Mouse (Mus musculus) v-Abl transformed pro-B cells (cell line): ENCODE data around the gene Zfp799.
"Not testable (repeated sequence)": the region's sequence is repeated elsewhere in the genome, so short reads cannot be mapped to it uniquely, and the experiment has no call there.

Experiments used
- in situ Hi-C, 2 experiments: fragments of 400-800 bp; cut with MboI; formaldehyde crosslinking; loops; one replicate each; pipeline ENCODE4 v1.15.1; 2025; ENCODE audit not compliant: unreplicated experiment in 2 of 2

Zfp799 gene

DNA sequence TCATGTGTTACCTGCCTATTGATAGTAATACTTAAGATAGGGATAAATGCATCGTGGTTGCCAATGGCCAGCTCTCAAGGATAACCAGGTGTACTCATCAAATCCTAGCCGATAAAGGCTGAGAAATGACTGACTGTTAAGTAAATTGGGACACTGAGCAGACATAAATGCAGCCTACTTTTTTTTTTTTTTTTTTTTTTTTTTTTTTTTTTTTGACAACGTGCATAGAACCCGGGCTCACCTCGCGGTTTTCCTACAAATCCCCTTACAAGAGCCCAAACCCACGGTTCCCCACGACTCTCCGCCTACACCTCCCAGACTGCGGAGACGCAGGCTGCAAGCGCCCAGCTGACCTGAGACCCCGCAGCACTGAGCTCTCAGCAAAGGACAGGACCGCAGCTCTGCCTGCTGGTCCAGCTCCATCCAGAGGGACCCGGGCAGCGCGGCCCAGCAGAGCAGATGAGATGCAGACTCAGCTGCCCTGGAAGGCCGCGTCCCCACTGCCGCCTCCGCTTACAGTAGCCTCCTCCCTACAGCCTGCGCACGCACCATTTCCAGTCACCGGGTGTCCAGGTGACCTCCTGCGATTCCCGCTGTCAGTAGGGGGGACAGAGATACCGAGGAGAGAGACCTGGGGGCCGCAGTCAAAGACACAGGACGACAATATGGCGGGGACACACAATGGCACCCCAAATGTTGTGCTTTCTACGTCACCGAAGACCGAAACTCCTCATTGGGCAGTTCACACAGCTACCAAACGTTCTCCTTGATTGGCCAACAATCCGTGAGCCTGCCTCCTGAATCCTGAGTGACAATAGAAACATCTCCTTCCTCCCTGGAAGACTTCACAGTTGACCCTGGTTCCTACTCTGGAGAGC lies at the start of gene Zfp799:
Gene Zfp799, minus strand, starts transcription at position 722 of the 878 bp plus-strand sequence.
- in situ Hi-C loops = no loop called here

DNA sequence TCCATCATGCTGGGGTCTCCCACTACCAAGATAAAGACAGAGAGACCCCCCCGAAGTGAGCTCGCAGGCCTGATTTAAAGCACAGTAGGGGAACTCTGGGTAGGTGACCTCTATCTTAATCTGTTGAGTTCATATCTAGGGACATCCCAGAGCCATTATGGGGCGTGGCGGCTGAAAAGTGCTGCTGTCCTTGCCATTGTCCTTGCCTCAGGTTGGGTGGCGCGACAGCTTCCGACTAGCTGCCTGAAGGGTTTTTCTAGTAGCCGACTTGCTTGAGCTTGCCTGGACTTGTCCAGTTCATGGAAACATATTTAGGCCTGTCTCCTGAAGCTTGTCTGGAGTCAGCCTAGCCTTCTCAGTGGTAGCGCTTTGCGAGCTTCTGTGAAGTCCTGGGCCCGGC lies 48.7 kb upstream of the Zfp799 start:
- in situ Hi-C loops = no loop called here

DNA sequence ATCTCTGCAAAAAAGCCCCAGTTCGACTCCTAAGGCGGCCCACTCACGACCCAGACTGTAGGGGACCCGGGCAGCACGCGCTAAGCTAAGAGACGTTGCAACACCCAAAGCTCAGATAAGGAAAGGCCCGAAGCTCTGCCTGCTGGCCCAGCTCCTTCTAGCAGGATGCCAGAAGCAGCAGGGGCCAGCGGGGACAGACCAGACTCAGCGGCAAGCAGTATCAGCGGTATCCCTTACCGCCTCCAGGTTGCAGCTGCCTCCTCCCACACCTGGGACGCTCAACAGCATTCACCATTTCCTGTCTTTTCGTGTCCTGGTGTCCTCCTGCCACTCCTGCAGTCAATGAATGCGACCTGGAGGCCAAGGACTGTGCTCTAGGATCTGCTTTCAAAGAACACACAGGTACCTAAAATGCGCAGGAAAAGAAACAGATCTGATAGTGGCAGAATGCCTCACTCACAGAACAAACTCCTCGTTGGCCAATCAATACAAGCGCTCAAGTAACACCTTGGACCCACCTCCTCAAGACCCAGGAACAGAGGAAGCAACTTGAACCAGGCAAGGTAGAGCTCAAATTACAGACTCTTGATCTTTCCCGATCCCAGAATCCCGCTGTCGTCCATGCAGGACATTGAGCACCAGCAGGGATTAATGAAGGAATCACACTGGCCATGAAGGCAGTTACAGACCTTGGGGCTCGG lies 47.6 kb upstream of the Zfp799 start:
- in situ Hi-C loops = no loop called here

DNA sequence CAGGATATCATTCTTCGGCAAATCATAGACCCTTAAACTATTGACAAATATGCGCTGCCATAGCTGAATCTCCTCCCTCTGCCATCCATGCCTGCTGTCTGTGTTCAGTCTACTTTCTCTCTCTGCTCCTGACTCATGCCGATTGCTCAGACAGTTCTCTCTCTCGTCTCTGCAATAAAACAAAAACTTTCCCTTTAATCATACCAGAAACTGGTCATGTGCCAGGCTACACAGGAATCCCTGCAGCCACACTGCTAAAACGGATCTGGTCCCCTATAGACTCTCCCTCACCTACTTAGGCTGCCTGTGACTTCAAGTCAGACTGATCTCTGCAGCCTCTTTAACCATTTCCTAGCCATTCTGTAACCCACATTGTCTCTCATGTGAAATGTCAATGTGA lies 42.6 kb upstream of the Zfp799 start:
- in situ Hi-C loops = no loop called here

DNA sequence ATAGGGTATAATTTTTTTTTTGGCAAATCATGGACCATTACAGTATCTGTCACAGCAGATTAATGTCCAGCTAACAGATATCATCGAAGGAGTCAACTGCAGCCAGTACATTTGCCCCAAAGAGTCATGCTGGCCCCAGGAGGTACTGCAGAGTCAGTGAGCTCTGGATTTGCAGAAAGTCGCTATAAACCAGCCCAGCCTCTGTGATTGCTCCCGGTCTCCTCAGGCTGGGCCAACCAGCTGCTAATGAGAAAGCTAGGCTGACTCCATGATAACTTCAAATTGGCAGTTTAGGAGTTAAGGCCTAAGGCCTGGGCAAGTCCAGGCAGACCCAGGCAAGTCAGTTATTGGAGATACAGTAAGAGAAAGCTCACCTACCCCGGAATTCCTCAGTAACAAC lies 42.0 kb upstream of the Zfp799 start:
- in situ Hi-C loops = no loop called here

GRCm38 (mm10) chr17:32871483-32871882 lies 41.4 kb upstream of the Zfp799 start:
- in situ Hi-C loops = no loop called here

GRCm38 (mm10) chr17:32867266-32867665 lies 37.2 kb upstream of the Zfp799 start:
- in situ Hi-C loops = not testable (repeated sequence)

- in situ Hi-C loops = not testable (repeated sequence)
These were observed 26.7 kb upstream of the Zfp799 start for GRCm38 (mm10) chr17:32856713-32857112.

GRCm38 (mm10) chr17:32851581-32851980 lies 21.5 kb upstream of the Zfp799 start:
- in situ Hi-C loops = no loop called here

DNA sequence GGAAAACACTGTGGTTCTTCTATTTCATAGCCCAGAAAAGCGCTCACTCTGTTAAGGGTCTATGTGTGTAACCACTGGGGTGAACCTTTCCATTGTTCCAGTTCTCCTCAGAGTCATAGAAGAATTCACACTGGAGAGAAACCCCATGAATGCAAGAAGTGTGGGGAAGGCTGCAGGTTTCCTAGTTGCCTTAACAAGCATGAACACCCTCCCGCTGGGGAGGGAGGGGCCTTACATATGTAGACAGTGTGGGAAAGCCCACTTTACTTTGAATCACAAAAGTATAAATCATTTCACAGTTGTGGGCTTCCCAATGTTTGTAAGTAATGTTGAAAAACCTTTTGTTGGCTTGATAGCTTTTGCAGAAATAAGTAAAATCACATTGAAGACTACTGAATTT lies 11.3 kb upstream of the Zfp799 start:
- in situ Hi-C loops = no loop called here

GRCm38 (mm10) chr17:32839083-32839802 lies 9.2 kb upstream of the Zfp799 start:
- in situ Hi-C loops = no loop called here

GRCm38 (mm10) chr17:32830418-32830782 lies 339 bp upstream of the Zfp799 start:
- in situ Hi-C loops = no loop called here

DNA sequence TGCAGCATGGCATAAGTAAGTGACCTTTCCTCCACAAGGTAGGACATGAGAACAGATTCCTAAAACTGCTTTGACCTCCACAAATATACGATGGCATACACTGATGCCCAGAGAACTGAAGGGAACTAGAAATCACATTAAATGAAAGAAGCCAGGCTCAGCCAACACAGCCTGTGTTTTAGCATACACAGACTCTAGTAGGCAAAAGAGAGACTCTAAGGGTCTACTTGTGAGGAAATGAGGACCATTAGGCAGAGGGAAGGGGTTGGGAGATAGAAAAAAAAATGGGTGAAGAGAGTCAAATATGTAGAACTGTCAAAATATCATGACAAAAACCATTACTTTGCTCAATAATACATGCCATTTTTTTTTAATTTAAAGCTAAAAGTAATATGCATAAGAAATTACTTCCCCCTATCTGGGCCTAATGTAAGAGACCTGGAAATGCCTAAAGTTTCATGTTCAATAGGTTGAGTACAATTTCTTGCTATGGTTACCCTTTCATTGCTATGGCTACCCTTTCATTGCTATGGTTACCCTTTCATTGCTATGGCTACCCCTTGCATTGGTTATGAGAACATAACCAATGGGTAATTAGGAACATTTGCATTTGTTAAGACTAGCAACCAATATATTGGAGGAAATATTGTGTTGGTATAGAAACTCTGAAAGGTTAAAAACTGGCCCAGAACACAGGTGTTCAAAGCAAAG lies 13.8 kb downstream of the Zfp799 start:
- in situ Hi-C loops = no loop called here

- in situ Hi-C loops = no loop called here
These were observed 15.9 kb downstream of the Zfp799 start for GRCm38 (mm10) chr17:32814136-32814535.

DNA sequence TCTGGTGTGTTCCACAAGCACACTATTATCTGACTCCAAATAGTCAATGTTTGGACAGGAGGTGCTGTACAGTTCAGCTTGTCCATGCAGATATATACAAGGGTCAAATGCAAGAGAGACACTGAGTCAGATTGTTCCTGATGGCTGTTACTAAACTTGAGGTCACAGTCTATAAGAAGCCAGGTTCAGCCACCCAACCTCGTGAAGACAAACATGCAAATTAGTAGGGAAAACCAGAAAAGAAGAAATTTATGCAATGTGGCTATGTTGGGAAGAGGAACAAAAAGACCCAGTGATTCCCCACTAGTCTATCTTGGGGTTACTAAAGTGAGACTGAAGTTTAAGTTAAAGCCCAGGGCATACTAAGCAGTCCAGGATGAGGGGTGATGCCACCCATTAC lies 19.4 kb downstream of the Zfp799 start:
- in situ Hi-C loops = no loop called here

DNA sequence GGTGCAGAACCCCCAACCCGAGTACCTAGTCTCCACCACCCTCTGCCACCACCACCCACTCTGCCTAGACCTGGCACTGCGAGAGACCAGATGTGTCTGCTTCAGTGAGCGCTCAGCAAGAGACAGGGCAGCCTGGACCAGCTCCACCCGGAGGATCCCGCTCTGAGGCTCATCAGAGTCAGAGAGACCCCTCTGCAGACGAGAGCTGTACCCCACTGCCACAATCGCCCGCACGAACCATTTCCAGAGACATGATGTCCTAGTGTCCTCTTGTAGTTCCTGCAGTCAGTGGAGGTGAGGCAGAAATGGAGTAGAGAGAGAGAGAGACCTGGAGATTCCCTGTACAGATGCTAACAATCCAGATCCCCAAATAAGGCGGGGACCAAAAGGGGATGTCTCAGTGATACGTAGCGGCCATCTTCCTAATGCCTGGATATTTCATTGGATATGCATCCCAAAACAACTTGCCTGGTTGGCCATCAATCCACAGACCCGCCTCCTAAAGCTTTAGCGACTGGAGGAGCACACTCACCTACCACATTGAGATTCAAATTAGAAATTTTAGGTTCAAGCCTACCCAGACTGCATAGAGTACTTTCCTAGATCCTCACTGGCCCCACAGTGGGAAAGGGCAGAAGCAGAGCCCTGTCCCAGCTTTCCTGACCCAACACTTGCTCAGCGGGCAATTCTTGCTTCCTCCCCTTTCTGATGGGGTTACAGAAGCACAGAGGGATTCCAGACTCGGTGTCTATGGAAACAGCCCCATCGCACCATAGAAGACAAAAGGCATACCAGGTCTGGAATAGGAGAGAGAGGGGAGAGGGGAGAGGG lies 20.3 kb downstream of the Zfp799 start, which contains the start of gene Zfp811:
Gene Zfp811, minus strand, starts transcription at position 388 of the 831 bp plus-strand sequence.
- in situ Hi-C loops = no loop called here

- in situ Hi-C loops = no loop called here
These were observed 21.1 kb downstream of the Zfp799 start for GRCm38 (mm10) chr17:32808921-32809320.

DNA sequence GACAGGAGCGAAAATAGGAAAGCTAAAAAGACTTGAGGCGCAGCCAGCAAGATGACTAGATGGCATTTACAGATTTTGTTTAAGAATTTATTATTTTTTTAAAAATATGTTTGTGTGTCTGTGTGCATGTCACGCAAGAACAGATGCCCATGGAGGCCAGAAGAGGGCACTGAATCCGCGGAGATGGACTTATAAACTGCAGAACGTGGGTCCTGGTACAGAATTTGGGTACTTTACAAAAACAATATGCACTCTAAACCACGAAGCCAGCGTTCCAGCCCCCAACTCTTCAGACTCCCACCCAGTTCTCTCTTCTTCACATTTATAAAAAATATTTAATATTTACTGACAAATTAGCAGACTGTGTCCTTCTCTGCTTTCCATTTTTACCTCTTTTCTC lies 40.8 kb downstream of the Zfp799 start:
- in situ Hi-C loops = no loop called here

- in situ Hi-C loops = no loop called here
These were observed 41.5 kb downstream of the Zfp799 start for GRCm38 (mm10) chr17:32788576-32788975.

DNA sequence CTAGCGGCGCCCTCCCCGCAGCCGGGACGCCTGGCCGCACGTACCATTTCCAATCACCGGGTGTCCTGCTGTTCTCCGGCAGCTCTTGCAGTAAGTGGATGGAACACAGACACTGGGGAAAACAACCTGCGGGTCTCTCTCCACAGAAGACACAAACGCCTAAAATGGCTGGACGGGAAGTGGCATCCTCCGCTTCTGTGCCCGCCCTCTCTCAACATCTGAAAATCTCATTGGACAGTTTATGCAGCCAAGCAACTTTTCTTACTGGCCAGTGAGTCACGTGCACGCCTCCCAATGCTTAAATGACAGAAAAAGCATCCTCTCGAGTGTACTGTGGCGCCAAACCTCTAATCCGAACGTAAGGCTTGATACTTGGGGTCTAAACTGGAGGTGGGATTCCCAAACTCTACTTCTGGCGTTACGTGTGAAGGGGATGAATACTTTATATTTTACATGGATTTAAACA lies 41.9 kb downstream of the Zfp799 start, which contains the start of gene Zfp871:
Gene Zfp871, minus strand, starts transcription at position 194 of the 466 bp plus-strand sequence.
- in situ Hi-C loops = no loop called here
